Mouse (Mus musculus) cerebellum, adult 9-11 months (tissue): ENCODE data around the gene Olfr556.
"Not testable (repeated sequence)": the region's sequence is repeated elsewhere in the genome, so short reads cannot be mapped to it uniquely, and the experiment has no call there.

ENCODE experiments used
- DNase-seq: peaks from one replicate; pipeline ENCODE4 v3.0.0; 2022

Olfr556 gene

GRCm38 (mm10) chr7:102664599-102664998 is at the start of gene Olfr556:
Gene Olfr556, plus strand, starts transcription at chr7:102664899.
- no peak for DNase-seq

DNA sequence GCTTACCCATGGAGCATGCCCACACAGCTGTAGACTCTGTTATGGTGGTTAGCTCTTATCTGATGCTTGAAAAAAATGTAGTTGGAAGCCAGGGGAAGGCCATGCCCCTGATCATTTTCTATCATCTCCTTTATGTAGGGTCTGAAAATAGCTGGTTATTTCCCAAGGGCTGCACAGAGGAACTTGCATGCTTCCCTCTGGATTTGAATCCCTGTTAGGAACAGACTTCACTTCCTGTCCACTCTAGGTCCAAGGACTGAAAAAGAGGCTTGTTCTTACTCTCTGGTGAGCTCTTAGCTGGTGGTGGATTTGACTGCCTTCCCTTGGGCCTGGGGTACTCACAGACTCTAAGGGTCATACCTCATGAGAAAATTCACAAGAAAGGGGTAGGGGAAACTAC is 46.6 kb upstream of the Olfr556 start, which contains the start of gene Olfr553:
TSS of gene Olfr553 (minus strand) at position 101 of the 400 bp plus-strand sequence.
- DNase-seq: no peak

DNA sequence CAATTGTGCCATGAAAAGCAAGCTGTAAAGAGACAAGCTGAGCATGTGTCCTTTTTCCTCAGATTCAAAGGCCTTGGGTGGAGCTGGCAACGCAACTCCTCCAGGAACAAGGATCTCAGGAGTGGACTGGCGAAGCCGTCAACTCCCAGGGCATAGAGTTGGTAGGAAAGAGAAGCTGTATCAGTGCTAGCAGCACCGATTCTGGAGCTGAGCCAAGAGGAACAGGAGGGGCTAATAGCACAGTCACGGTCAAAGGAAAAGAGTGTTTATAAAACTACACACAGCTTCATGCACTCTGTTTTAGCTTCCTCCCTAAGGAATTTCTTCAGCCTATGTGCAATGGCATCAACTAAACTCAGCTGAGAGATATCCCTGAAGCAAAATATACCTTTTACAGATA is 45.1 kb upstream of the Olfr556 start:
- DNase-seq: no peak

DNA sequence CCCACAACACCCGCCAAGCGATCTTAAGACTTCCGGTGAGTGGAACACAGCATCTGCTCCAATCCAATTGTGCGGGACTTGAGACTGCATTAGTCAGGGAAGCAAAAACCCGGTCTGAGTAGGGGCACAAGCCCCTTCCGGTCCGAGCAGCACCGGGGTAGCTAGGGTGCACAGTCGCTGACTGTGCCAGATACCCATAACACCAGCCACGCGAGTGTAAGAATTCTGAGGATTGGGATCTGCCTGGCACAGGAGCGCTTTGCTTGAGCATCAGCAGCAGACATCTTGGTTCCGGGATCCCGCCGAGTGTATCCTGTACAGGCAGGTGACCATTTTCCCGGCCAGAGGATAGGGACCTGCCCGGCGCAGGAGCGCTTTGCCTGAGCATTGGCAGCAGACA is 44.3 kb upstream of the Olfr556 start:
- DNase-seq: peak; percentile 29

GRCm38 (mm10) chr7:102636665-102637064 is 28.0 kb upstream of the Olfr556 start:
- DNase-seq: peak; percentile 6

DNA sequence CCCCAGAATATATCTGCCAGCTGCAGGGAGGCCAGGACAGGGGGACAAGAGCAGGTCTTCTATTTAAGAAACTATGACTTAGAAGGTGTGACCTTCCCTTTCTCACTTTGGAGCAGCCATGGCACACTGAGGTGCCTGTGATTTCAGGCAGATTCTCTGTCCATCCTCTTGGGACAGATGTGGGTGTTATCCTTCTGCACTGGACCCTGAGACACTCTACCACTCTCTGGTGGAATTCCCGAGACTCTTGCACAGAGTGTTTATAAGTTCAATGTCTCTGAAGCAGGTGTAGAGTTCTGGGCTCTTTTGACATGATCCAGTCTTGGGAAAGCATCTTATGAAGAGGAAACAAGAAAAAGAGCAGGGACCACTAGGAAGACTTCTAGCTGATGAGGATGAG is 26.6 kb upstream of the Olfr556 start, which contains the start of gene Olfr554:
TSS of gene Olfr554 (plus strand) at position 301 of the 400 bp plus-strand sequence.
- DNase-seq: no peak

DNA sequence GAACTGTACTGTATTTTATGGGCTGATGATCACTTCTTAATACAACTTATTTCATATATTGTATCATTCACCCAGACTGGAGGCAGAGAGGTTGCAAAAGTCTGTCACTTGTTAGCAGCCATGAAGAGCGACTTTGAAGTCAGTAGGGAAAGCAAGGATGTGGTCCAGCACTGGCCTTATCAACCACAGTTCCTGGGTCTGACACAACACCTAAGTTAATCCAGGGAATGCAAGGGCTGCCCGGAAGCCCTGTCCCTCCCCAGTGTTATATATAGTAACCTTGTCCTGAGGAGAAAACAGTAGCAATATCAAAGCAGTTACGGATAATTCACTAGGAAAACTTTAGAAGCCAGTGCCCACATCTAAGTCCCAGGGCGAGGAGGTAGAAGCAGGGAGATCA is 19.8 kb upstream of the Olfr556 start:
- DNase-seq: not testable (repeated sequence)

DNA sequence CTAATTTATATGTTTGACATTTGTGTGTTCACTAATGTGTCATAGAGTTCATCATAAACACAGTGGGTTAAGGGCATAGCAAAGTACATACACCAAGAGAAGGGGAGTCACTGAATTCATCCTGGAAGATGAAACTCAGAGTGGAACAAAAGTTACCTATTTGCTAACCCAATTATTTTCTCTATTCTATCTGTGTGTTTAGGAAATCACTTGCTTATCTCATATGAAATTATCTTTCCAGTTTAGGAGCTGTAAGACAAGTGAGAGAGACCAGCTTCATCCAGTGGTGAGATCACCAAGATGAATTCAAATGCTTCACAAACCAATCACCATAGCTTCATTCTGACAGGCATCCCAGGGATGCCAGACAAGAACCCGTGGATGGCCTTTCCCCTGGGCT is 6.2 kb upstream of the Olfr556 start, which contains the start of gene Olfr555:
TSS of gene Olfr555 (plus strand) at position 301 of the 400 bp plus-strand sequence.
- no peak for DNase-seq

DNA sequence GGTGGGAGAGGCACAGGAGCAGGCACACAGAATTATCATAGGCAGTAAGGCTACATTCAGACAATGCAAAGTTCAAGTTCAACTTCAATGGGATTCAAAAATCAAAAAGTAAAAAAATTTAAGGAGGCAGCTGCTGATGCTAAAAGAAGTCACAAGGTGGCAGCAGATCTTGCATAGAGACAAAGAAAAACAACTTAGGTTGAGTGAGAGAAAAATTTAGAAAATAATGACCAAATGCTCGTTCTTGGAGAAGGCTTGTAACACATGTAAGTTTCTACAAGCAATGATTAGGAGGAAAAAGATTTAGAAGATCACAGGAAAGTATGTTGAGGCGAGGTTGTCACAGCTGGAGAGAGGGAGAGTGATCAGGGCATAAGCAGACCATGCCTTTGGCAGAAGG is 679 bp downstream of the Olfr556 start:
- DNase-seq: no peak

DNA sequence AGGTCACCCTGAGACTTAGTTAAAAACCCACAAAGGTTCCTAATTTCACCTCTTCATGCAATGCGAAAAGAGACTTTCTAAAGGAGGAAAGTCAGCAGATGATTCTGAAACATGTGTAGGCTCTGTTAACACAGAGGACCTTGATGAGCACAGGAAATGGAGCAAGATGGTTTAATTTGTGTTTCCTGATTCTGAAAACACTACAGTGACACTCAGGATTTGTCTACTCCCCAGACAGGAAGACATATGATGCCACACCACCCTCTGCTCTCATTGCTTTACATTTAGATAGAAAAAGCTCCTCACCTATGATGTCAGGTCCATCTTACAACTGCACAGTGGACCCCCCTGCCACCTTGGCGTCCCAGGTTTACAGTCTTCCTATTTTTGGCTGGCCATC is 11.5 kb downstream of the Olfr556 start:
- DNase-seq: no peak

DNA sequence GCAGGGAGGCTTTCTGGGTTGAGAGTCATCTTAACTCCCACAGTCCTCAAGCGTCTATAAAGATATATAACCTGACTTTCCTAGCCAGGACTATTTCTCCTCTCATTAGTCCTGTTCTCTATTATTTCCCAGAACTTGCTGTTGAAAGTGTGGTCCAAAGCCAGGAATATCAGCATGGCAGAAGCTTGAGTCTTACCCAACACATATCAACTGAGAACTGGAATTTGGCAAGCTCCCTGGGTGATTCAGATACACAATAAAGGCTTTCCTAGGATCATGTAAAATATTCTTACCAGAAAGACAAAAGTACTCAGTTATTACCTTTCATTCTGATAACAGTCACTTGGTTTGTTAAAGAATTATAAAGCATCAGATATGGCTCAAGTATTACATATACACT is 17.2 kb downstream of the Olfr556 start:
- no peak for DNase-seq

DNA sequence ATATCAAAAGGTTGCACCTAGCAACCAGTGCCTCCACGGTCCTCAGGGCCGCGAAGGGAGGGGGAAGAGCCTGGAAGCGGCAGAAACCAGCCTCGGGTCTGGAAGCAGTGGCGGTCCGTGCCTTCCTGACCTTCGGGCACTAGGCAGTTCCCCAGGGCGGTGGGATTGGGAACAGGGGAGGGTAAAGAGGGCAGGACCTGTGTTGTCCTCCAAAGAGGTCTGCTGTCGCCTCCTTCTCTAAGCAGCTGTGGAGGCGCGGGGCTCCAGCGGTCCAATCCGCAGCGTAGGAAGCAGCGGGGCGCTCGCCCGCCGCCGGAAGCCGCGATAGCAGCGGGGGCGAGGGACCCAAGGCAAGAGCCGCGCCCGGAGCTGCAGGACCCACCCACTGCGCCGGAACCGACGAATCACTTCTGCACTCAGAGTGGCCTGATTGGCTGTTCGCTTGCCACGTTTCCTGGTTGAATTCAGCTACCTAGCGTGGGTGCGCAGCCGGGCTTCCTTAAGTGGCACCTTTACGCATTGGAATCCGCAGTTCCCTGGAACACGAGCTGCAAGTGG is 22.3 kb downstream of the Olfr556 start, which contains the start of gene Trim68:
TSS of gene Trim68 (minus strand) at position 384 of the 558 bp plus-strand sequence.
- peak; percentile 59 for DNase-seq

DNA sequence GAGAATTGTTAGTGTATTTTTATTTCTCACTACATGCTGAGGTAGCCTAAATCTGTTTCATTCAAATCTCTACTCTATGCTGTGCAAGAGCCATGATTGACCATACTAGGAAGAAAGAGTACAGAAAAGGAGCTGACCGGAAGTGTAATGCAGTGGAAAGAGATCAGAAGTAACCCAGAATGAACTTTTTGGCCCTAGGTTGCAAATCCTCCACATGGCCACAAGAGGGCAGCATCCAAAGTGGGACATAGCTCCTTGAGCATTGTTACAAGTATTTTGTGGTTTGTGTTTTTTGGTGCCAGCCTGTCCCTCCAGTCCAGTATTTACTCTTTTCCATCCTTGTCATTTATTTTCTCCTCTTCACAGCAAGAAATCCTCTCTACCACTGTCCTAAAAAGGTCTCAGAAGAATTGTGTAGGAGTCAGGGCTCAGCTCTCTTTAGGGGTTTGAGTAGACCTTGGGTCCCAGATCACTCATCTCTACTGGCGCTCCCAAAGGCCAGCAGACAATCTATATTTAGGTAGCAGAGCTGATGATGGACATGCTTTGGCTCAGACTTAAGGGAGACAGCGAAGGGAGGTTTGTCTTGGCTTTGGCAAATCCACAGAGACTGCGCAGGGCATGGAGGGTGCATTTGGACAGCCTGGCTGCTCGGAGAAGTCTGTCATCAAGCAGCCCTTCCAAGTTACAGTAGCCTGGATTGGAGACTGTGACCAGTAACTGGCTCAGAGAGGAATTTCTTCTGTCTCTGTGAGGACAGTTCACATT is 30.8 kb downstream of the Olfr556 start, which contains the start of gene Olfr557:
TSS of gene Olfr557 (plus strand) at position 553 of the 768 bp plus-strand sequence.
- DNase-seq: no peak

DNA sequence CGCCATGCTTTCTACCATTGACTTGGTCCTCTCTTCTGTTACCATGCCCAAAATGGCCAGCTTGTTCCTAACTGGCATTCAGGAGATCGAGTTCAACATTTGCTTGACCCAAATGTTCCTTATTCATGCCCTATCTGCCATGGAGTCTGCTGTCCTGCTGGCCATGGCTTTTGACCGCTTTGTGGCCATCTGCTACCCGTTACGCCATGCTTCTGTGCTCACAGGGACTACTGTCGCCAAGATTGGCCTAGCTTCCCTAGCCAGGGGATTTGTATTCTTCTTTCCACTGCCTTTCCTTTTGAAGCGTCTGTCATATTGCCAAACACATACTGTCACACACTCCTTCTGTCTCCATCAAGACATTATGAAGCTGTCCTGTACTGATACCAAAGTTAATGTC is 33.8 kb downstream of the Olfr556 start:
- peak; percentile 56 for DNase-seq

- no peak for DNase-seq
Observed at GRCm38 (mm10) chr7:102701915-102702314, 37.2 kb downstream of the Olfr556 start, which contains the start of gene Olfr558. Gene Olfr558, plus strand, starts transcription at chr7:102702215.

- no peak for DNase-seq
Observed at GRCm38 (mm10) chr7:102718970-102719369, 54.3 kb downstream of the Olfr556 start, which contains the start of gene Olfr33. Gene Olfr33, minus strand, starts transcription at chr7:102719070.
